In the genomic region with DNA sequence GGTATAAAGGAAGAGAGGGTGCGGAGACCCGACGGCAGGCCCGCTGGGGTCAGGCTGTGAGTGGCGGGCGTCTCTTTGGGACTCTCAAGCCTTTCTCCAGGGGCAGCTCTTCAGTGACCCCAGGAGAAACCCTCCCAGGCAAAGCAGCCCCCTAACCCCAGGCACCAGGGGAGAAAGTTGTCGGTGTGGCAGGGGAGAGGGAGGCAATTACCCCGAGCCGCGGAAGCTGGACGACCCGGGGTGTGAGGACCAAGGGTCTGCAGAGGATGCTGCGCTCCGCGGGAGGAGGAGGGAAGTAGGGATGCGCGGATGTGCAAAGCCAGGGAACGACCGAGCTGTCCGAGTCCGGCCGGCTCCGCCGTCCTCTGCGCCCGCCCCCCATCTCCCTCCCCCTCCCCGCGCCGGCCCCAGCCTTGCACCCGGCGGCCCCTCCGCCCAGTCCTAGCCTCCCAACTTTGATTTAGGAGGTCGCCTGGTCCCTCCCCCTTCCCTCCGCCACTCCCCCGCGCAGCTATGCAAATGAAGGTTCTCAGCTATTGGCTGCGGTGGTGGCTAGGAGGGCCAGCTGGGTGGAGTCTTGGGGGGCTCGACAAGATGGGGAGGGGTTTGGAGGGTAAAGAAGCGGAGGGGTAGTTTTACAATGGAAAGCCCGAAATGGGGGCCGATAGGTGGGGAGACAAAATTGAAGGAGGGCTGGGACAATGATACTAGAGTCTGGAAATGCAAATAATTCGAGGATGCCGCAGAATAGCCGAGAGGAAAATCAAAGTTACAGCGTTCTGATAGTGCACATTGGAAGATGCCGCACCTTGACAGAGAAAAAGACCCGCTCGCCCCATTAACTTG, we compare ENCODE assay signal across 8 mouse cellular contexts. TPM values are rescaled to one million over a fixed set of nuclear protein-coding genes. Genes with fewer than 3 reads are reported as not detected.
DNase-seq lines count a peak whose midpoint lies in the region; ATAC-seq and TF ChIP-seq lines count a peak whose summit lies in the region.

TSS of gene Stac2 (minus strand) at position 474 of the 846 bp plus-strand sequence.

- H3K4me1 ChIP-seq in embryonic facial prominence, embryonic 15.5 days, result peaks cover 30% of the 10 kb centered on the region
- no peaks in the 10 kb centered on the region for H3K4me1 ChIP-seq in lung, embryonic 14.5 days (ENCODE audit: insufficient read depth)

- H3K27me3 ChIP-seq in embryonic facial prominence, embryonic 15.5 days, result peaks cover 60% of the 10 kb centered on the region
- H3K27me3 ChIP-seq in lung, embryonic 14.5 days (ENCODE audit: insufficient read depth, low read length), result peaks cover 47% of the 10 kb centered on the region

- H3K4me3 ChIP-seq in embryonic facial prominence, embryonic 15.5 days (replicated peaks), result peak within 1 kb of the TSS; percentile 44
- H3K4me3 ChIP-seq in lung, embryonic 14.5 days (ENCODE audit: low read depth, low read length), result peak within 1 kb of the TSS; percentile 41

- H3K27ac ChIP-seq in embryonic facial prominence, embryonic 15.5 days (replicated peaks), result no peak within 1 kb of the TSS
- no peak within 1 kb of the TSS for H3K27ac ChIP-seq in lung, embryonic 14.5 days (ENCODE audit: low read depth)

- H3K9me3 ChIP-seq in embryonic facial prominence, embryonic 15.5 days (replicated peaks), result no peaks in the 10 kb centered on the region
- H3K9me3 ChIP-seq in lung, embryonic 14.5 days (ENCODE audit: low read depth, low read length), result no peaks in the 10 kb centered on the region

- peak; percentile 76 for ATAC-seq in embryonic facial prominence, embryonic 15.5 days (ENCODE audit: insufficient number of reproducible peaks, low FRiP score, low TSS enrichment, low read depth)
- peak; percentile 91 for ATAC-seq in lung, embryonic 14.5 days (ENCODE audit: insufficient read depth)

- intact Hi-C loops in heart, postnatal 10 days (cut with DNase I), result no loop called here

- peak within 1 kb of the TSS; percentile 69 for H3K4me2 ChIP-seq in embryonic facial prominence, embryonic 15.5 days (replicated peaks)
- H3K4me2 ChIP-seq in lung, embryonic 14.5 days, result peak within 1 kb of the TSS; percentile 68

- peak; percentile 43 for DNase-seq in CD4-positive helper T cell, adult 2 months (ENCODE audit: low read depth, low spot score)
- peak; percentile 47 to 59 for DNase-seq in adrenal gland, postnatal 4 days (ENCODE audit: low spot score in 2 of 2)
- DNase-seq in heart, postnatal 10 days, result peak; percentile 72 to 77
- peak; percentile 76 to 77 for DNase-seq in kidney, postnatal 36 days
- DNase-seq in lung, embryonic 14.5 days, result peak; percentile 88
- peak; percentile 56 for DNase-seq in ovary, postnatal 10 days (ENCODE audit: low spot score)
- peak; percentile 80 for DNase-seq in thymus, postnatal 4 days

- peak within 1 kb of the TSS; percentile 0; the same call in 1 of the 2 replicates for H3K9ac ChIP-seq in embryonic facial prominence, embryonic 15.5 days
- H3K9ac ChIP-seq in lung, embryonic 14.5 days, result peak within 1 kb of the TSS; percentile 27

- no peak for TF ChIP-seq CTCF in lung, embryonic 14.5 days (IDR thresholded peaks at IDR 0.05; ENCODE audit: low read depth)

- 3% methylated on average over 34 of the region's 48 CpGs for WGBS in embryonic facial prominence, embryonic 15.5 days
- under 1% methylated on average over 46 of the region's 48 CpGs for WGBS in lung, embryonic 14.5 days

- H3K36me3 ChIP-seq in embryonic facial prominence, embryonic 15.5 days, result no peaks in the 10 kb centered on the region
- H3K36me3 ChIP-seq in lung, embryonic 14.5 days (ENCODE audit: insufficient read depth), result no peaks in the 10 kb centered on the region

RNA-seq across cellular contexts. Expression of gene Stac2, which starts in this region (rescaled TPM):
- 1 to 10 TPM; 4.1 to 4.8 TPM for total RNA-seq in adrenal gland, postnatal 4 days (2021)
- 0.25 and 0.55 TPM in 2 replicates for polyA plus RNA-seq in embryonic facial prominence, embryonic 15.5 days (2015; fragmentation: Nextera tagmentation; extraction: Ambion mirVana)
- under 1 TPM; 0.31 to 0.42 TPM for total RNA-seq in heart, postnatal 10 days (2021)
- 0.05 and 0.14 TPM in 2 replicates for polyA plus RNA-seq in lung, embryonic 14.5 days (2014; fragmentation: Nextera tagmentation; extraction: Ambion mirVana)

Comparison
In these comparisons a context has a peak if more than half of its experiments do, and no peak if none do; other contexts are left out.
1. Peak in ATAC-seq, H3K4me3 ChIP-seq, H3K9ac ChIP-seq and H3K4me2 ChIP-seq in embryonic facial prominence, embryonic 15.5 days; RNA of the gene not detected or under 1 TPM.
2. Peak in DNase-seq in heart, postnatal 10 days; RNA of the gene not detected or under 1 TPM.
3. Peak in DNase-seq, ATAC-seq, H3K4me3 ChIP-seq, H3K9ac ChIP-seq and H3K4me2 ChIP-seq in lung, embryonic 14.5 days; RNA of the gene not detected or under 1 TPM.